Mouse (Mus musculus) liver, postnatal 0 days (tissue): ENCODE measurements at regions not wholly inside any gene's neighbourhood (a gene's known extent, or its start where the extent isn't known, plus 50 kb on each side); places are given as distances from the start of the nearest gene placed in this dataset.

Experiments used
- CTCF ChIP-seq: sonication (generic); IDR thresholded peaks from 2 replicates; pipeline ENCODE4 v1.5.1; 2016; ENCODE audit warnings: antibody characterized with exemption, low read depth
- EP300 ChIP-seq: IDR thresholded peaks from 2 replicates; pipeline ENCODE4 v1.6.1; 2016; ENCODE audit warnings: antibody characterized with exemption, low read depth, mild to moderate bottlenecking

- TF ChIP-seq CTCF (0 out of 2 replicates have a peak, but pooled peaks have one; percentile 22), EP300 (no peak)
These were observed 124.9 kb upstream of the Cdh5 start for GRCm38 (mm10) chr8:103976488-103976887.
